ENCODE assay signal across 8 mouse cellular contexts in the genomic region with DNA sequence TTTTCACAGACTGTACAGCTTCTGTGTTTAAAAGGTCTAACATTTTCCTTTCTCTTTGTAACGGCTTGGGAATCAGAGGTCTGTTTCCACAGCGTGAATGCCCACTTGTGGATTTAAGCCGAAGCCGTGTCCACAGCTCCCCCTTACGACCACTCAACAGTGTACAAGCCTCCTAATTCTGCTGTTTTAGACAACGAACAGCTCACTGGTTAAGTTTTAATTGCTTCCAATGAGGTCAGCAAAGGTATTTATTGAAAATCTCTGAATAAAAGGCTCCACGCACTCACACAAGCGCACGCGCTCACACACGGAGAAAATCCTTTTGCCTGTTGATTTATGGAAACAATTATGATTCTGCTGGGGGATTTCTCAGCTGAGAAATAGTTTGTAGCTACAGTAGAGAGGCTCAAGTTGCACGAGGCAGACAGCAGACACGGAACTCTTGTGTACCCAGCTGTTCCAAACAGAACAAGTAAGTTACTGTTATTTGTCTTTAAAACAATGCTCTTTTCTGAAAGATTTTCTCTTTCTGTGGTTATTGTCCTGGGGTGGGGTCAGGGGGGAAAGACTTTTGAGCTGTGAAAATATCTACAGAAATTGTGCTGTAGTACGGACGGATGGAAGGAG. TPM values are rescaled to one million over a fixed set of nuclear protein-coding genes. Genes with fewer than 3 reads are reported as not detected.
A peak's percentile ranks its signal among the peaks of the same experiment; 100 is the strongest.
DNase-seq lines count a peak whose midpoint lies in the region; ATAC-seq lines count a peak whose summit lies in the region.

Fgf7 (plus strand) TSS at position 280 of the 627 bp plus-strand sequence.

- H3K4me3 ChIP-seq in heart, embryonic 16.5 days (ENCODE audit: low read length): peak within 1 kb of the TSS; percentile 2; the same call in 1 of the 2 replicates
- no peak within 1 kb of the TSS for H3K4me3 ChIP-seq in heart, embryonic 12.5 days
- peak within 1 kb of the TSS; percentile 37 for H3K4me3 ChIP-seq in embryonic facial prominence, embryonic 14.5 days (ENCODE audit: low read depth, low read length)
- no peak within 1 kb of the TSS for H3K4me3 ChIP-seq in neural tube, embryonic 12.5 days

- H3K9me3 ChIP-seq in heart, embryonic 16.5 days (replicated peaks; ENCODE audit: control insufficient read depth, low read length): no peaks in the 10 kb centered on the region
- H3K9me3 ChIP-seq in heart, embryonic 12.5 days (replicated peaks): no peaks in the 10 kb centered on the region
- no peaks in the 10 kb centered on the region for H3K9me3 ChIP-seq in embryonic facial prominence, embryonic 14.5 days (ENCODE audit: control insufficient read depth, low read length)
- no peaks in the 10 kb centered on the region for H3K9me3 ChIP-seq in neural tube, embryonic 12.5 days

- no peak within 1 kb of the TSS for H3K9ac ChIP-seq in heart, embryonic 16.5 days (ENCODE audit: low read length)
- H3K9ac ChIP-seq in heart, embryonic 12.5 days: no peak within 1 kb of the TSS
- peak within 1 kb of the TSS; percentile 46 for H3K9ac ChIP-seq in embryonic facial prominence, embryonic 14.5 days (ENCODE audit: low read depth, low read length)
- no peak within 1 kb of the TSS for H3K9ac ChIP-seq in neural tube, embryonic 12.5 days

- DNase-seq in ES-CJ7 (ENCODE audit: low read depth, low spot score): peak; percentile 16
- DNase-seq in embryonic facial prominence, embryonic 14.5 days (ENCODE audit: low spot score): peak; percentile 87
- peak; percentile 53 to 65 for DNase-seq in kidney, postnatal 4 days
- no peak for DNase-seq in urinary bladder, postnatal 25 days (ENCODE audit: low spot score)

- no peaks in the 10 kb centered on the region for H3K27me3 ChIP-seq in heart, embryonic 16.5 days (ENCODE audit: control insufficient read depth, insufficient read depth, low read length)
- H3K27me3 ChIP-seq in heart, embryonic 12.5 days (replicated peaks): no peaks in the 10 kb centered on the region
- H3K27me3 ChIP-seq in embryonic facial prominence, embryonic 14.5 days (replicated peaks; ENCODE audit: control insufficient read depth, insufficient read depth, low read length): no peaks in the 10 kb centered on the region
- H3K27me3 ChIP-seq in neural tube, embryonic 12.5 days (replicated peaks): no peaks in the 10 kb centered on the region

- H3K4me1 ChIP-seq in heart, embryonic 16.5 days (ENCODE audit: control insufficient read depth, insufficient read depth, low read length): peaks cover 7% of the 10 kb centered on the region; the same call in 1 of the 2 replicates
- peaks cover 11% of the 10 kb centered on the region for H3K4me1 ChIP-seq in heart, embryonic 12.5 days (replicated peaks)
- H3K4me1 ChIP-seq in embryonic facial prominence, embryonic 14.5 days (ENCODE audit: control insufficient read depth, insufficient read depth, low read length): peaks cover 25% of the 10 kb centered on the region
- no peaks in the 10 kb centered on the region for H3K4me1 ChIP-seq in neural tube, embryonic 12.5 days

- WGBS in heart, embryonic 16.5 days: 66% methylated on average over 15 of the region's 15 CpGs
- WGBS in heart, embryonic 12.5 days: 69% methylated on average over 15 of the region's 15 CpGs
- WGBS in embryonic facial prominence, embryonic 14.5 days: 23% methylated on average over 15 of the region's 15 CpGs
- 62% methylated on average over 15 of the region's 15 CpGs for WGBS in neural tube, embryonic 12.5 days

- H3K36me3 ChIP-seq in heart, embryonic 16.5 days (ENCODE audit: control insufficient read depth, insufficient read depth): no peaks in the 10 kb centered on the region
- no peaks in the 10 kb centered on the region for H3K36me3 ChIP-seq in heart, embryonic 12.5 days
- H3K36me3 ChIP-seq in embryonic facial prominence, embryonic 14.5 days (ENCODE audit: control insufficient read depth, insufficient read depth, low read length): no peaks in the 10 kb centered on the region
- H3K36me3 ChIP-seq in neural tube, embryonic 12.5 days: no peaks in the 10 kb centered on the region

- ATAC-seq in heart, embryonic 16.5 days (replicated peaks; ENCODE audit: extremely low read depth, insufficient read depth, low FRiP score): no peak
- no peak for ATAC-seq in heart, embryonic 12.5 days (ENCODE audit: insufficient number of reproducible peaks, low FRiP score)
- ATAC-seq in embryonic facial prominence, embryonic 14.5 days (ENCODE audit: low read depth): peak; percentile 77; the same call in 1 of the 2 replicates
- ATAC-seq in neural tube, embryonic 12.5 days (ENCODE audit: low FRiP score, low read depth): peak; percentile 17; the same call in 1 of the 2 replicates
- no peak for ATAC-seq in inflammation-experienced regulatory T-cells, adult 6 months

- no peak within 1 kb of the TSS for H3K4me2 ChIP-seq in heart, embryonic 16.5 days (ENCODE audit: low read depth, low read length)
- no peak within 1 kb of the TSS for H3K4me2 ChIP-seq in heart, embryonic 12.5 days
- H3K4me2 ChIP-seq in embryonic facial prominence, embryonic 14.5 days (ENCODE audit: low read depth, low read length): peak within 1 kb of the TSS; percentile 43
- peak within 1 kb of the TSS; percentile 18; the same call in 1 of the 2 replicates for H3K4me2 ChIP-seq in neural tube, embryonic 12.5 days (replicated peaks)

- H3K27ac ChIP-seq in heart, embryonic 16.5 days (ENCODE audit: low read length): no peak within 1 kb of the TSS
- no peak within 1 kb of the TSS for H3K27ac ChIP-seq in heart, embryonic 12.5 days (ENCODE audit: poor library complexity, severe bottlenecking)
- H3K27ac ChIP-seq in embryonic facial prominence, embryonic 14.5 days (replicated peaks; ENCODE audit: low read depth, low read length): peak within 1 kb of the TSS; percentile 79
- no peak within 1 kb of the TSS for H3K27ac ChIP-seq in neural tube, embryonic 12.5 days

RNA-seq across cellular contexts. Expression of gene Fgf7, which starts in this region (rescaled TPM):
- polyA plus RNA-seq in heart, embryonic 16.5 days (2015; fragmentation: Nextera tagmentation; extraction: Ambion mirVana): 1.9 and 2.0 TPM in 2 replicates
- 0.73 and 0.85 TPM in 2 replicates for polyA plus RNA-seq in heart, embryonic 12.5 days (2016; fragmentation: Nextera tagmentation; extraction: Ambion mirVana)
- polyA plus RNA-seq in embryonic facial prominence, embryonic 14.5 days (2014; fragmentation: Nextera tagmentation; extraction: Ambion mirVana): 16.1 and 17.6 TPM in 2 replicates
- 0.93 and 1.2 TPM in 2 replicates for polyA plus RNA-seq in neural tube, embryonic 12.5 days (2016; fragmentation: Nextera tagmentation; extraction: Ambion mirVana)
- not detected for polyA plus RNA-seq in inflammation-experienced regulatory T-cells, adult 6 months (2017; shearing (Covaris generic))

Comparison
In these comparisons a context has a peak if more than half of its experiments do, and no peak if none do; other contexts are left out.
1. H3K4me3 ChIP-seq: peak in heart, embryonic 16.5 days (single experiment) and embryonic facial prominence, embryonic 14.5 days (single experiment); none in heart, embryonic 12.5 days (single experiment) and neural tube, embryonic 12.5 days (single experiment).
2. ATAC-seq: peak in embryonic facial prominence, embryonic 14.5 days (single experiment) and neural tube, embryonic 12.5 days (single experiment); none in heart, embryonic 16.5 days (single experiment), heart, embryonic 12.5 days (single experiment) and inflammation-experienced regulatory T-cells, adult 6 months (single experiment).
3. H3K4me2 ChIP-seq: peak in embryonic facial prominence, embryonic 14.5 days (single experiment) and neural tube, embryonic 12.5 days (single experiment); none in heart, embryonic 16.5 days (single experiment) and heart, embryonic 12.5 days (single experiment).